Mouse (Mus musculus): ENCODE data around the gene Ddc. TPM values are rescaled to one million over a fixed set of nuclear protein-coding genes. Genes with fewer than 3 reads are reported as not detected.

Ddc gene
- polyA plus RNA-seq, 1 experiment from 2014 or later, result 7.7 TPM

DNA sequence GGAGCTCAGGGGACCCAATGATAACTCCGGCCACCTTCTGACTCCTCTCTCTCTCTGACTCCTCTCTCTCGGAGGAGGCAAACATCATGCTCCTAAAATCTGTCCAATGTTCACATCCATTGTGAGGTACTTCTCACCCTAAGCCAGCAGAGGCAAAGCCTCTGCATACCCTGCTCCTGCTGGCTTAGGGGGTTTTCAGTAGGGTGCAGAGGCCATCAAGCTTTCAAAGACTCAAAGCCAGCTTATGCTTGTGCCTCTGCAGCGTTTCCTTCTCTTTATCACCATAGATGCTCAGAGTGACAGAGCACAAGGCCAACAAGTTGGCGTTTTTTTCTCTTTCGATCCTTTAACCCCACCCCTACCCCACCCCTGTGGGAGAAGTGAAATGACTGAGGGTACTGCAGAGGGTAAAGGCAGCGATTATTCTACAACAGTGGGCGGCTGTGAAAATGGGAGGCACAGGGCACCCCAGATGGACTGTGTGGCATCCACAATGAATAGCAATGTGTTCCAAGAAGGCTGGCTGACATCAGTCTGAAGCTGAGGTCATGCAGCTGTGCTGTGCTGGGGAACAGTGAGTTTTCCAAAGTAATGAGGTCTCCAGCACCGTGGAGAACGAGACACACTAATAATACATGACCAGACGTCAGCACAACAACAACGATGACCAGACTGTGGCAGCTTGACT is 34.3 kb upstream of the Ddc start:
- no peak overlapping the region for H3K9ac ChIP-seq
- no peak overlapping the region for H3K4me3 ChIP-seq (replicated peaks)
- peak; percentile 51; the same call in 1 of the 2 replicates for ATAC-seq (ENCODE audit: low FRiP score)
- no peak overlapping the region for H3K4me2 ChIP-seq
- no peaks in the 10 kb centered on the region for H3K9me3 ChIP-seq
- no peaks in the 10 kb centered on the region for H3K4me1 ChIP-seq
- peaks cover 68% of the 10 kb centered on the region for H3K36me3 ChIP-seq (replicated peaks)
- no peak overlapping the region for H3K27ac ChIP-seq
- WGBS, result 71% methylated on average over 11 of the region's 11 CpGs
- H3K27me3 ChIP-seq, result peaks cover 5% of the 10 kb centered on the region; the same call in 1 of the 2 replicates

DNA sequence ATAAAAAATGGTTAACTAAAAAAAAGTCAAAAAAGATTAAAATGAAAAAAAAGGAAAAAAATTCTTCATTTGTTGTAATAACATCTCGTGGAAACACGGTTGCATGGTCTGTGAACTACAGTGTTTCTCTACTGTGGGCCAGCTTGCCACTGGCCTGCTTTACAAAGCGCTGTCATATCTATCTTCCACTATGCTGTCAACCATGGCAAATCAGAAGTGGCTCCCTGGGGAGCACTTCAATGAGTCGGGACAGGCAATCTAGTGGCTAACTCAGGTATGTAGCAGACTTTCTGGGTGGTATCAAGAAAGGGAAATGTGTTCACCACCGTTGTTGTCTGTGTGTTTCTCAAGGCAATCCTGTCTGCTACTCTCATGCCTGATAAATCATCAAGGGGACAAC is 33.7 kb upstream of the Ddc start:
- H3K4me1 ChIP-seq, result no peaks in the 10 kb centered on the region
- peaks cover 62% of the 10 kb centered on the region for H3K36me3 ChIP-seq (replicated peaks)
- no peak overlapping the region for H3K9ac ChIP-seq
- no peak overlapping the region for H3K4me3 ChIP-seq (replicated peaks)
- WGBS, result 79% methylated on average over 5 of the region's 5 CpGs
- ATAC-seq (ENCODE audit: low FRiP score), result no peak
- H3K9me3 ChIP-seq, result no peaks in the 10 kb centered on the region
- H3K27ac ChIP-seq, result no peak overlapping the region
- H3K4me2 ChIP-seq, result no peak overlapping the region
- H3K27me3 ChIP-seq, result peaks cover under 1% of the 10 kb centered on the region; the same call in 1 of the 2 replicates

DNA sequence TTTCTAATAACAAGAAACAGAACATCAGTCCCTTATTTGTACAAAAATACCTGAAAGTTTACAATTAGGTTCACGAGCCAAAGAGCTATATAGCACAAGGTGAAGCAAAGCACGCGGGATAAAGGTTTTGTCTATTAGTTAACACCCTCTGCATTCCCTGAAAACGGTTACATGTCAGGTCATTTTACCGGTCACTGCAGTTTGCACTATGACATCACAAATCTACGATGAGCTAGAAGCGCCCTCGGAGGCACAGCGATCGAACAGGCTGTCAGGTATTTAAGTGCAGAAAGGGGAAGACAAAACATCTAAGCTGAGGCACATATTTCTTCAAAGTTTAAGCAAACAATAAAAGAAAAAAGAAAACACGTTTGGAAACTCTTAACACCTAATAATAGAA is 32.6 kb upstream of the Ddc start:
- Histone ChIP-seq H3K27me3 (no peaks in the 10 kb centered on the region), H3K9me3 (no peaks in the 10 kb centered on the region), H3K27ac (no peak overlapping the region), H3K4me1 (no peaks in the 10 kb centered on the region), H3K4me2 (no peak overlapping the region), H3K36me3 (replicated peaks) (peaks cover 50% of the 10 kb centered on the region), H3K9ac (no peak overlapping the region), H3K4me3 (replicated peaks) (no peak overlapping the region)
- ATAC-seq (ENCODE audit: low FRiP score), result no peak
- WGBS, result 91% methylated on average over 11 of the region's 11 CpGs

DNA sequence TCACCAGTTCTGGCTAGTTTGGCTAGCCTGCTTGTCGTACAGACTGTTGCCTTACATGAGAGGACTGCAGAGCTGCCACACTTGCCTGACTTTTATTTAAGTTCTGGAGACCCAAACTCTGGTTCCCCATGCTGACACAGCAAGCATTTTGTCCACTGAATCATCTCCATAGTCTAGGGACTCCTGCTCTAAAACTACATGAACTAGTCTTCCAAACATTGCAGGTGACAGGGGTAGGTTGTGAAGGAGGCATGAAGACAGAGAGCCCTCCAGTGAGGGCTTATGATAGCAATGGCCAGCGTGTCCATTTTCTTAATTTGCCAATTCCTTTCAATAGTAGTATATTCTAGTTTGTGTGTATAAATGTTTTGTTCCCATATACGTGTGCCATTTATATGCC is 31.1 kb upstream of the Ddc start:
- Histone ChIP-seq H3K36me3 (replicated peaks) (peaks cover 38% of the 10 kb centered on the region), H3K4me2 (no peak overlapping the region), H3K27ac (no peak overlapping the region), H3K9ac (no peak overlapping the region), H3K9me3 (no peaks in the 10 kb centered on the region), H3K4me1 (no peaks in the 10 kb centered on the region), H3K4me3 (replicated peaks) (no peak overlapping the region), H3K27me3 (no peaks in the 10 kb centered on the region)
- no peak for ATAC-seq (ENCODE audit: low FRiP score)
- WGBS, result 88% methylated on average over 3 of the region's 3 CpGs

DNA sequence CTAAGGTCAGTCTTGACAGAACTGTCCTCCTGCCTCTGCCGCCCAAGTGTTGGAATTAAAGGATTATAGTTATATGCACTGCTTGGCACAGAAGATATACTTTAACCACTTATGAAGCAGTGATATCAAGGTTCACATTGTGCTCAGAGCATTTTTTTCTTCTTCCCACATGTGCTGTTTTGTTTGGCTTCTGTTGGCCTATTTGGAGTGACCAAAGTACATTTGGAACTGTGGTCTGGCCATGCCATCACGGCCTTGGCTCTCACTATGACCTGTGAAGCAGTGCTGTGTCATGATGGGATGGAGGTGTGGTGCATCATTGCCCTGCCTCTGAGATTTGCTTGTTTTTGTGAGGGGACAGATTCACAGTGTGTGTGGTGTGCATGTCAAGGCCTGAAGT is 30.6 kb upstream of the Ddc start:
- H3K27ac ChIP-seq, result no peak overlapping the region
- H3K4me3 ChIP-seq (replicated peaks), result no peak overlapping the region
- WGBS, result 86% methylated on average over 2 of the region's 2 CpGs
- no peaks in the 10 kb centered on the region for H3K4me1 ChIP-seq
- H3K27me3 ChIP-seq, result no peaks in the 10 kb centered on the region
- H3K36me3 ChIP-seq (replicated peaks), result peaks cover 34% of the 10 kb centered on the region
- H3K9me3 ChIP-seq, result no peaks in the 10 kb centered on the region
- H3K4me2 ChIP-seq, result no peak overlapping the region
- no peak overlapping the region for H3K9ac ChIP-seq
- ATAC-seq (ENCODE audit: low FRiP score), result no peak

DNA sequence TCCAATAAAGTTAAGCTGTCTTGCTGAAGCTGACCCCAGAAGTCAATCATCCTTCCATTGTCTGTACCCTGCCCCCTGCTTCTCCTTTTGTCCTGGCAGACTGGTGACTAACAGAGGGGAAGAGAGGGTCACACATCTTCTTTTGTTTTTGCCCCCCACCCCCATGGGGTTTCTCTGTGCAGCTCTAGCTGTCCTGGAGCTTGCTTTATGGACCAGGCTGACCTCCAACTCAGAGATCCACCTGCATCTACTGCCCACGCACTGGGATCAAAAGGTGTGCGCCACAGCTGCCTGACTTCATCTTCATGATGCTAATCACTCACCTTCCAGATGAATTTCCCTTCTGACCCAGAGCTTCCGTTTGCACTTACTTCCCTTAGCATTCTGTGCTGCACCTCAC is 26.0 kb upstream of the Ddc start:
- H3K4me2 ChIP-seq, result no peak overlapping the region
- no peak overlapping the region for H3K9ac ChIP-seq
- no peak overlapping the region for H3K27ac ChIP-seq
- no peaks in the 10 kb centered on the region for H3K27me3 ChIP-seq
- no peaks in the 10 kb centered on the region for H3K9me3 ChIP-seq
- no peaks in the 10 kb centered on the region for H3K4me1 ChIP-seq
- H3K36me3 ChIP-seq (replicated peaks), result no peaks in the 10 kb centered on the region
- ATAC-seq (ENCODE audit: low FRiP score), result no peak
- WGBS, result 32% methylated on average over 3 of the region's 3 CpGs
- H3K4me3 ChIP-seq (replicated peaks), result no peak overlapping the region

DNA sequence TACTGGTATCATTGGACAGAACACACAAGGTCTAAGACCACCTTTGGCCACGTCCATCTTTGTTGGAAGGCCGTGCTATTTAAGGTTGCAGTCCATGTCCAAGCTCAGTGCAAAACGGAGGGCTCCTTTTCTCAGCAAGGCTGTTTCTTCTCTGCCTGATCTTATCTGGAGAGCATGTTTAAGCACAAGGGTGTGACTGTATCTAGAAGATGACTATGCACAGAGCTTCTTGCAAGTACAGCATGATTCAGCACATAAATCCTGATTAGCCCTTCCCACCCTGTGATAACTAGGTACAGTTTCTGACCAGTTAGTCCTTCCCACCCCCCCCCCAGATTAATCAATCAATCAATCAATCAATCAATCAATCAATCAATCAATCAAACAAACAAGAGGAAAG is 25.4 kb upstream of the Ddc start:
- Histone ChIP-seq H3K4me3 (replicated peaks) (no peak overlapping the region), H3K36me3 (replicated peaks) (no peaks in the 10 kb centered on the region), H3K4me2 (no peak overlapping the region), H3K9ac (no peak overlapping the region), H3K27me3 (no peaks in the 10 kb centered on the region), H3K9me3 (no peaks in the 10 kb centered on the region), H3K4me1 (no peaks in the 10 kb centered on the region), H3K27ac (no peak overlapping the region)
- ATAC-seq (ENCODE audit: low FRiP score), result no peak
- 88% methylated on average over 3 of the region's 3 CpGs for WGBS

DNA sequence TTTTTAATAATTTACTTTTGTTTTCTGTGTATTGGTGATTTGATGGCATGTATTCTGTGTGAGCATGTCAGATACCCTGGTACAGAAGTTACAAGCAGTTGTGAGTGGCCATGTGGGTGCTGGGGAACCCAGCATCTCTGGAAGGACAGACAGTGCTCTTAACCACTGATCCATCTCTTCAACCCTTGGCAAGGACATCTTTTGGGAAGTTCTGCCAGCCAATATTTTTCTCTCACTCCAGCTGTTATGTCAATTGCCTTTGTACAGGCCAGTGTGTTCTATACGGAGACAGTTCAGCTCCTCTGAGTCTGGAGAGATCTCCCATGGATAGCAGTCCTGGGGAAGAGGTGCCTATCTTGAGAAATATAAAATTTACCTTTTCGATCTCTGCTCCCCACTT is 24.2 kb upstream of the Ddc start:
- H3K27me3 ChIP-seq, result no peaks in the 10 kb centered on the region
- H3K4me3 ChIP-seq (replicated peaks), result no peak overlapping the region
- no peak overlapping the region for H3K4me2 ChIP-seq
- no peak for ATAC-seq (ENCODE audit: low FRiP score)
- H3K4me1 ChIP-seq, result no peaks in the 10 kb centered on the region
- no peaks in the 10 kb centered on the region for H3K9me3 ChIP-seq
- H3K36me3 ChIP-seq (replicated peaks), result no peaks in the 10 kb centered on the region
- WGBS, result 88% methylated on average over 2 of the region's 2 CpGs
- no peak overlapping the region for H3K27ac ChIP-seq
- no peak overlapping the region for H3K9ac ChIP-seq

DNA sequence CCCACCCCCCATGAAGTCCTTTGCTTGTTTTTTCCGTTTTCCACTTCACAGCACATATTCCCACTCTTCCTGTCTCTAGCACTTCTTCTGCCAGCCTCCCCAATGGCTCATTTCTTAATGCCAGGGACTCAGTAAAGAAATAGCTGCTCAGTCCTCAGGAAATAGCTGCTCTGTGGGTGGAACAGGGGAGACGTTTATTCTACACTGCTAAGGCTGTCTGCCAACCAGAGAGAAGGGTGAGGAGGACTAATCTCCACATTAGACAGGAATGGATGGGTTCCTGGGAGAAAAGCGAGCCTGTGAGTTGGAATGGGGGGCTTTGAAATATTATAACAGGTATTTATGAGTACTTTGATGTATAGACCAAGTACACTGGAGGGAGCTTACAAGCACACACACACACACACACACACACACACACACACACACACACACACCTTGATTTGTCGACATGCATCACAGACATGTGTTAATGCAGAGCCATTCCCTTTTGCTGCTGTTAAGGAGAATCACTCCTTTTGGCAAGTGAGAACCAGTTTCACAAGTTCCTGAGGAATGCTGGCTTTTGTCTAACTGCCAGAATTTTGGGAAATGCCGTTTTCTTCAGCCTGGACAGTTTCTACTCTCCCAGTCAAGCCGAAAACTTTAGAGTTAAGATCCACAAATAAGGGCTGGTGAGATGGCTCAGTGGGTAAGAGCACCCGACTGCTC is 9.9 kb upstream of the Ddc start:
- WGBS, result 72% methylated on average over 7 of the region's 7 CpGs
- Histone ChIP-seq H3K4me1 (no peaks in the 10 kb centered on the region), H3K9ac (no peak overlapping the region), H3K27ac (no peak overlapping the region), H3K9me3 (no peaks in the 10 kb centered on the region), H3K4me3 (replicated peaks) (no peak overlapping the region), H3K27me3 (no peaks in the 10 kb centered on the region), H3K4me2 (no peak overlapping the region), H3K36me3 (replicated peaks) (no peaks in the 10 kb centered on the region)
- no peak for ATAC-seq (ENCODE audit: low FRiP score)

DNA sequence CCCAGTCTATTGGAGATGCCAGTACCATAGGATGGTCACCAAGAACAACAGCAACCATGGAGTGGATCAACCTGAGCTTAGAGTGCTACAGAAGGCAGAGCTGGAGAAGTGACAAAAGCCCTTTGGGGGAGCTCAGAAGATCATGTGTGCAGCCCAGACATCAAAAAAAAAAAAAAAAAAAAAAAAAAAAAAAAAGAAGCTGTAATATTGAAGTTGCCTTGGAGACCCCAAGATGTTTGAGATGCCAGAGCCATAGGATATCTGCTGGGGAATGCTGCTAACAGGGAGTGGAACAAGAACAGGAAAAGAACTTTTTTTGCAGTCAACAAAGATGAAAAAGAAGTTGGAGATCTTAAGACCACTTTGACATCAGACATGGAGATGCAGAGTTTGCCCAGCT is 7.6 kb upstream of the Ddc start:
- Histone ChIP-seq H3K4me2 (no peak overlapping the region), H3K4me1 (no peaks in the 10 kb centered on the region), H3K27ac (no peak overlapping the region), H3K4me3 (replicated peaks) (no peak overlapping the region), H3K27me3 (no peaks in the 10 kb centered on the region), H3K9ac (no peak overlapping the region), H3K9me3 (no peaks in the 10 kb centered on the region), H3K36me3 (replicated peaks) (no peaks in the 10 kb centered on the region)
- ATAC-seq (ENCODE audit: low FRiP score), result no peak

DNA sequence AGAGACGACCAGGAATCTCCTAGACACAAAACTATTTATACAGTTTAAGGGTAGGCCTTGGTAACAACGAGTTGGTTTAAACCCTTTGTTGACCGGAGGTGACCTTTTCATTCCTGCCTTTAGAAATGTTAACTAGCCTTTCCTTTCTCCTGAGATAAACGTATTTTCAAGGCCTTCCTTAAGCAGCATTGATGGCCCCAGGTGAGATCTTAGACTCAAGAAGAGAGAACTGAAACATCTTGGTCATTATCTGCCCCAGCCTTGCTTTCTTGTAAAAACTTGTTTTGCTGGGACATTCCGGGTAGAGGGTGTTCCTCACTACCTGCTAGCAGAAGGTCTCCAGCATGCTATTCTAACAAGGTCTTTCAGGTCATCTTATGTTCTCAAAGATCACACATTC is 7.1 kb upstream of the Ddc start:
- ATAC-seq (ENCODE audit: low FRiP score), result no peak
- 64% methylated on average over 5 of the region's 5 CpGs for WGBS
- no peaks in the 10 kb centered on the region for H3K36me3 ChIP-seq (replicated peaks)

DNA sequence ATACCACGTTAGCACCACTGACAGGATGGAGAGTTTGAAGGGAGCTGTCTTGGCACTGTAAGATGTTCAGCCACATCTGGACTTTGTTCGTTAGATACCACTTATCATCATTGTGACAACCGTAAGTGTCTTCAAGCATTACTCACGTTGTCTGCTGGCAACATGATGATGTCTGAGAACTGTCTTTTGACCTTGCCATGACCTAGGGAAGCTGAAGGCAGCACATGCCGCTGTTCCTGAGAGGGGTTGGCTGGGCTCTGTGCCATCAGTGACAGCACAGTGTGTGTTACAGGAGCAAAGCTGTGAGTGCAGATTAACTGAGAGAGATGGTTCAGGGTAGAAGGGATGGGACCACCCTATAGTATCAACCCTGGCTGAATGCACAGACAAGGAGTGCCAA is 3.6 kb upstream of the Ddc start:
- no peaks in the 10 kb centered on the region for H3K36me3 ChIP-seq (replicated peaks)
- H3K9me3 ChIP-seq, result no peaks in the 10 kb centered on the region
- no peak overlapping the region for H3K4me2 ChIP-seq
- H3K4me1 ChIP-seq, result no peaks in the 10 kb centered on the region
- H3K9ac ChIP-seq, result no peak overlapping the region
- H3K27me3 ChIP-seq, result no peaks in the 10 kb centered on the region
- ATAC-seq (ENCODE audit: low FRiP score), result no peak
- 85% methylated on average over 5 of the region's 5 CpGs for WGBS
- H3K4me3 ChIP-seq (replicated peaks), result no peak overlapping the region
- no peak overlapping the region for H3K27ac ChIP-seq

More for the DNA sequence above, 7.1 kb upstream of the Ddc start:
- no peaks in the 10 kb centered on the region for H3K4me1 ChIP-seq
- no peaks in the 10 kb centered on the region for H3K27me3 ChIP-seq
- H3K9ac ChIP-seq, result no peak overlapping the region
- H3K9me3 ChIP-seq, result no peaks in the 10 kb centered on the region
- H3K27ac ChIP-seq, result no peak overlapping the region
- H3K4me3 ChIP-seq (replicated peaks), result no peak overlapping the region
- H3K4me2 ChIP-seq, result no peak overlapping the region

DNA sequence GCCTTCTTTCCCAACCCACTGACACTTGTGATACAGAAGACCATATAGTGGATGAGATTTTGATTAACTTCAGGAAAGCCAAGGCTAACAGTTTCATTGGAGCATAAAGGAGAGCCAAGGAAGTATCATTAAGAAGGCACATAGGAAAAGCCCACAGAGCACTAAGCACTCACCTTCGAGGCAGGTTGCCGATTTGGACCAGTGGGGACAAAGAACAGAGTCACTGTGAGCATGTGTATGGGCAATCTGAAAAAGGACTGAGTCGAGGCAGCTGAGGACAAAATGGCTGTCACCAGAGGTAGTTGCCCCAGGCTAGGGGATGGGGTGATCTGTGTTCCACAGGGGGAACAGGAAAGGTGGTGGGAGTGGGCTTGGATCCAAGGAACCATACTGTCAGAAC is 552 bp upstream of the Ddc start:
- 91% methylated on average over 3 of the region's 3 CpGs for WGBS
- no peak for ATAC-seq (ENCODE audit: low FRiP score)
- H3K4me3 ChIP-seq (replicated peaks), result no peak overlapping the region
- no peak overlapping the region for H3K9ac ChIP-seq
- no peaks in the 10 kb centered on the region for H3K36me3 ChIP-seq (replicated peaks)
- no peak overlapping the region for H3K27ac ChIP-seq
- no peaks in the 10 kb centered on the region for H3K9me3 ChIP-seq
- H3K4me1 ChIP-seq, result no peaks in the 10 kb centered on the region
- no peak overlapping the region for H3K4me2 ChIP-seq
- no peaks in the 10 kb centered on the region for H3K27me3 ChIP-seq
